Comparison of ENCODE assay signal across 8 mouse cellular contexts in the genomic region with DNA sequence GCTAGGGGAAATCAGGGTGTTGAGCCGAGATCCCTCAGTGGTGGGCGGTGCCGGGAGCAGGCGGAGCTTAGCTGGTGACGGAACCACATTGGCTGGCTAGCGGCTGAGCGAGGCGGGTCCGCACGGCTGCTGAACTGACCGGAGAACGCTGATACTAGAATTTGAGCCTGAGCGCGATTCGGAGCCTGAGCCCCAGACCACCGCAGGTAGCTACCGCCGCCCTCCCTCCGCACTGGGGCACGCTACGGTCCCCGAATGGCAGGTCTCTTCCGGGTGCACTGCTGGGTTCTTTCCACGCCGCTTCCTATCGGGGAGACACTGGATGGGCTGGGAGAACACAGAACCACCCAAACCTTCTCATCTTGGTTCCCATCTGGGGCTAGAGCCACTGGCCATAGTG. TPM values are rescaled to one million over a fixed set of nuclear protein-coding genes. Genes with fewer than 3 reads are reported as not detected.
A peak's percentile ranks its signal among the peaks of the same experiment; 100 is the strongest.
DNase-seq lines count a peak whose midpoint lies in the region; ATAC-seq and TF ChIP-seq lines count a peak whose summit lies in the region.

A gene (plus strand): TSS at position 59 of the 400 bp plus-strand sequence.

- peaks cover 13% of the 10 kb centered on the region; the same call in 1 of the 2 replicates for H3K4me1 ChIP-seq in bone marrow macrophage, adult 2 months (ENCODE audit: control insufficient read depth, insufficient read depth, low read length)
- peaks cover 20% of the 10 kb centered on the region for H3K4me1 ChIP-seq in forebrain, postnatal 0 days (ENCODE audit: insufficient read depth)
- peaks cover 9% of the 10 kb centered on the region for H3K4me1 ChIP-seq in liver, postnatal 0 days (ENCODE audit: insufficient read depth)
- peaks cover 13% of the 10 kb centered on the region for H3K4me1 ChIP-seq in neural tube, embryonic 12.5 days
- 0 out of 2 replicates have a peak, but pooled peaks cover 2% of the 10 kb centered on the region for H3K4me1 ChIP-seq in stomach, postnatal 0 days (replicated peaks; ENCODE audit: control insufficient read depth, insufficient read depth)

- TF ChIP-seq POLR2A in bone marrow macrophage, adult 2 months (IDR thresholded peaks at IDR 0.05; ENCODE audit: borderline replicate concordance, low read depth, low read length) = no peak

- H3K4me3 ChIP-seq in bone marrow macrophage, adult 2 months (ENCODE audit: insufficient read depth, low read length) = peak within 1 kb of the TSS; percentile 73
- peak within 1 kb of the TSS; percentile 55 for H3K4me3 ChIP-seq in forebrain, postnatal 0 days (ENCODE audit: low read depth, low read length)
- peak within 1 kb of the TSS; percentile 58 for H3K4me3 ChIP-seq in liver, postnatal 0 days (ENCODE audit: low read depth, low read length)
- H3K4me3 ChIP-seq in neural tube, embryonic 12.5 days = peak within 1 kb of the TSS; percentile 43
- peak within 1 kb of the TSS; percentile 46 for H3K4me3 ChIP-seq in stomach, postnatal 0 days (ENCODE audit: low read depth, low read length)

- H3K36me3 ChIP-seq in forebrain, postnatal 0 days (ENCODE audit: insufficient read depth) = peaks cover 15% of the 10 kb centered on the region
- 0 out of 2 replicates have a peak, but pooled peaks cover 2% of the 10 kb centered on the region for H3K36me3 ChIP-seq in liver, postnatal 0 days (replicated peaks; ENCODE audit: insufficient read depth, low read length)
- H3K36me3 ChIP-seq in neural tube, embryonic 12.5 days = peaks cover 9% of the 10 kb centered on the region; the same call in 1 of the 2 replicates
- no peaks in the 10 kb centered on the region for H3K36me3 ChIP-seq in stomach, postnatal 0 days (ENCODE audit: control insufficient read depth, insufficient read depth, low read length)

- H3K27ac ChIP-seq in bone marrow macrophage, adult 2 months (ENCODE audit: insufficient read depth, low read depth, low read length) = no peak within 1 kb of the TSS
- H3K27ac ChIP-seq in forebrain, postnatal 0 days (ENCODE audit: low read depth, low read length) = peak within 1 kb of the TSS; percentile 59
- H3K27ac ChIP-seq in liver, postnatal 0 days (ENCODE audit: low read depth) = peak within 1 kb of the TSS; percentile 78
- no peak within 1 kb of the TSS for H3K27ac ChIP-seq in neural tube, embryonic 12.5 days
- no peak within 1 kb of the TSS for H3K27ac ChIP-seq in stomach, postnatal 0 days (replicated peaks)

- peak; percentile 90 for ATAC-seq in forebrain, postnatal 0 days
- peak; percentile 86 for ATAC-seq in liver, postnatal 0 days
- ATAC-seq in neural tube, embryonic 12.5 days (ENCODE audit: low FRiP score, low read depth) = peak; percentile 69
- peak; percentile 75 for ATAC-seq in stomach, postnatal 0 days (ENCODE audit: low FRiP score, low TSS enrichment)

- peak within 1 kb of the TSS; percentile 61 for H3K9ac ChIP-seq in forebrain, postnatal 0 days
- peak within 1 kb of the TSS; percentile 59 for H3K9ac ChIP-seq in liver, postnatal 0 days (replicated peaks)
- H3K9ac ChIP-seq in neural tube, embryonic 12.5 days = peak within 1 kb of the TSS; percentile 68
- peak within 1 kb of the TSS; percentile 50 for H3K9ac ChIP-seq in stomach, postnatal 0 days (ENCODE audit: low read length)

- H3K27me3 ChIP-seq in forebrain, postnatal 0 days (ENCODE audit: insufficient read depth, low read length) = no peaks in the 10 kb centered on the region
- H3K27me3 ChIP-seq in liver, postnatal 0 days (ENCODE audit: insufficient read depth, low read length) = no peaks in the 10 kb centered on the region
- H3K27me3 ChIP-seq in neural tube, embryonic 12.5 days (replicated peaks) = no peaks in the 10 kb centered on the region
- no peaks in the 10 kb centered on the region for H3K27me3 ChIP-seq in stomach, postnatal 0 days (ENCODE audit: control insufficient read depth, insufficient read depth, low read length)

- intact Hi-C loops in heart, postnatal 36 days (cut with DNase I) = no loop called here

- TF ChIP-seq CTCF in bone marrow macrophage, adult 2 months (IDR thresholded peaks at IDR 0.05; ENCODE audit: low read depth, low read length) = no peak
- no peak for TF ChIP-seq CTCF in forebrain, postnatal 0 days (IDR thresholded peaks at IDR 0.05; ENCODE audit: low read depth)
- no peak for TF ChIP-seq CTCF in liver, postnatal 0 days (IDR thresholded peaks at IDR 0.05; ENCODE audit: low read depth)
- no peak; the same call in 1 of the 2 replicates for TF ChIP-seq CTCF in stomach, postnatal 0 days (IDR thresholded peaks at IDR 0.05; ENCODE audit: low read depth)

- DNase-seq in CD4-positive, CD25-positive, alpha-beta regulatory T cell, adult 2 months (ENCODE audit: low read depth, low spot score) = peak; percentile 76
- DNase-seq in forebrain, postnatal 0 days = peak; percentile 86
- DNase-seq in heart, postnatal 36 days = peak; percentile 58 to 70
- DNase-seq in layer of hippocampus, adult 18-20 months (ENCODE audit: low spot score in 2 of 2) = peak; percentile 70 to 74
- peak; percentile 84 for DNase-seq in liver, postnatal 0 days
- DNase-seq in stomach, postnatal 0 days (ENCODE audit: low spot score) = peak; percentile 82

- no peak for TF ChIP-seq EP300 in liver, postnatal 0 days (IDR thresholded peaks at IDR 0.05; ENCODE audit: low read depth)
- TF ChIP-seq EP300 in stomach, postnatal 0 days (optimal IDR thresholded peaks at IDR 0.05) = no peak

- under 1% methylated on average over 26 of the region's 26 CpGs for WGBS in forebrain, postnatal 0 days
- WGBS in liver, postnatal 0 days (ENCODE audit: insufficient replicate concordance) = under 1% methylated on average over 26 of the region's 26 CpGs
- under 1% methylated on average over 26 of the region's 26 CpGs for WGBS in neural tube, embryonic 12.5 days
- WGBS in stomach, postnatal 0 days = 0% methylated on average over 26 of the region's 26 CpGs

- H3K9me3 ChIP-seq in forebrain, postnatal 0 days (ENCODE audit: low read length) = no peaks in the 10 kb centered on the region
- no peaks in the 10 kb centered on the region for H3K9me3 ChIP-seq in liver, postnatal 0 days (ENCODE audit: low read length)
- no peaks in the 10 kb centered on the region for H3K9me3 ChIP-seq in neural tube, embryonic 12.5 days
- H3K9me3 ChIP-seq in stomach, postnatal 0 days (ENCODE audit: control insufficient read depth, low read length) = no peaks in the 10 kb centered on the region

- peak within 1 kb of the TSS; percentile 79 for H3K4me2 ChIP-seq in forebrain, postnatal 0 days (ENCODE audit: low read depth)
- peak within 1 kb of the TSS; percentile 80 for H3K4me2 ChIP-seq in liver, postnatal 0 days (ENCODE audit: low read depth, low read length)
- peak within 1 kb of the TSS; percentile 80 for H3K4me2 ChIP-seq in neural tube, embryonic 12.5 days (replicated peaks)
- H3K4me2 ChIP-seq in stomach, postnatal 0 days (replicated peaks; ENCODE audit: low read depth) = peak within 1 kb of the TSS; percentile 76

RNA-seq across cellular contexts. Expression of the gene that starts here (rescaled TPM):
- polyA plus RNA-seq in bone marrow macrophage, adult 2 months (2012; ENCODE audit: insufficient read depth, insufficient read length, missing spikeins) = 4.2 and 4.3 TPM in 2 replicates
- 56.4 and 57.6 TPM in 2 replicates for total RNA-seq in forebrain, postnatal 0 days (2014; rRNA removed)
- polyA plus RNA-seq in forebrain, postnatal 0 days (2015; fragmentation: Nextera tagmentation; extraction: Ambion mirVana) = 37.1 and 39.2 TPM in 2 replicates
- total RNA-seq in heart, postnatal 36 days (2021) = 10 to 100 TPM; 12.4 to 13.0 TPM
- total RNA-seq in layer of hippocampus, adult 18-20 months (2021) = 1 to 10 TPM; 7.4 to 8.5 TPM
- polyA plus RNA-seq in liver, postnatal 0 days (2015; fragmentation: Nextera tagmentation; extraction: Ambion mirVana) = 91.5 and 96.4 TPM in 2 replicates
- polyA plus RNA-seq in neural tube, embryonic 12.5 days (2016; fragmentation: Nextera tagmentation; extraction: Ambion mirVana) = 11.0 and 11.4 TPM in 2 replicates
- 6.8 and 7.5 TPM in 2 replicates for polyA plus RNA-seq in stomach, postnatal 0 days (2015; fragmentation: Nextera tagmentation; extraction: Ambion mirVana)

Comparison
In these comparisons a context has a peak if more than half of its experiments do, and no peak if none do; other contexts are left out.
1. H3K27ac ChIP-seq: peak in forebrain, postnatal 0 days (single experiment) and liver, postnatal 0 days (single experiment); none in bone marrow macrophage, adult 2 months (single experiment), neural tube, embryonic 12.5 days (single experiment) and stomach, postnatal 0 days (single experiment).
2. Peak in every context shown above with its lines, with median percentiles within 50 percentile points of each other: DNase-seq, H3K4me3 ChIP-seq, ATAC-seq, H3K4me2 ChIP-seq and H3K9ac ChIP-seq.